In genomic region chr8:45503971-45504370, GRCm38 (mm10) we compare ENCODE assay signal across 13 mouse cellular contexts.
"Had no signal": no experiment of that assay in that cellular context is flagged by ENCODE, and none has a peak within 500 bp of the region (broad histone marks: within the 10 kb centered on the region; RNA-seq: fewer than 3 reads in every experiment).

No protein-coding gene starts in this region.

- H3K4me3 ChIP-seq: limb, embryonic 15.5 days; liver, embryonic 12.5 days; megakaryocyte, embryonic 14.5 days; midbrain, embryonic 12.5 days; stomach, embryonic 15.5 days had no signal

- H3K27ac ChIP-seq: limb, embryonic 15.5 days; liver, embryonic 12.5 days; macrophage; midbrain, embryonic 12.5 days; stomach, embryonic 15.5 days had no signal

- DNase-seq: kidney, adult 8-10 months; kidney, postnatal 25 days; lung, embryonic 14.5 days; lung, postnatal 10 days; retina, postnatal 1 day; right cerebral cortex, postnatal 14 days; thymus, postnatal 36 days had no signal
